Mouse (Mus musculus) CD4-positive helper T cell, adult 2 months (primary cell): ENCODE data around the gene Olfr944.

Experiments
- DNase-seq: peaks from one replicate; pipeline ENCODE4 v3.0.0-alpha.2; 2012; ENCODE audit warnings: low read depth, missing footprints, low spot score

Olfr944 gene

GRCm38 (mm10) chr9:39201620-39202019 lies at the start of gene Olfr944:
Gene Olfr944, plus strand, starts transcription at chr9:39201920.
- no peak for DNase-seq

GRCm38 (mm10) chr9:39152401-39152800 lies 49.3 kb upstream of the Olfr944 start:
- DNase-seq: no peak

DNA sequence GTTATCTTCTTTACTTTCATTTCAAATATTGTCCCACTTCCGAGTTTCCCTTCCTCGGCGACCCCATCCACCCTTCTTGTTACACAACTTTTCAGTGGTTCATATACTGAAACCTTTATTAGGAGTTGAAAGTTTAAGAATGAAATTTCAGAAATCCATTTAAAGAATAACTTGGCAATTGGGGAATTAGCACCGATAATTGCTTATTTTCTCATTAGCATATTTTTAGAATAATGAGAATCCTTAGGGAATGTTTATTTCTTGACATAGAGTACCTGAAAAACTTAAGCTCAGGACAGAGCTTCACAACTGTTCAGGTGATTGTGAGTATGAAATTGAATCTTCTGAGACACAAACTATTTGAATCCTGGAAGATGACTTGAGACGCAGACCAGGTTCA lies 35.7 kb upstream of the Olfr944 start, which contains the start of gene Olfr943:
Gene Olfr943 (plus strand): TSS at position 301 of the 400 bp plus-strand sequence.
- no peak for DNase-seq

GRCm38 (mm10) chr9:39249894-39250293 lies 48.2 kb downstream of the Olfr944 start, which contains the start of gene Olfr1537:
Gene Olfr1537, minus strand, starts transcription at chr9:39249994.
- no peak for DNase-seq
